Mouse (Mus musculus) adrenal gland, postnatal 4 days (tissue): Measurements from ENCODE around the gene Ddx41. TPM values are rescaled to one million over a fixed set of nuclear protein-coding genes. Genes with fewer than 3 reads are reported as not detected.
A peak's percentile ranks its signal among the peaks of the same experiment; 100 is the strongest.

Source experiments
- DNase-seq, 2 experiments: peaks; one replicate each; pipeline ENCODE4 v3.0.0; 2021 to 2022; ENCODE audit warnings: low spot score in 2 of 2, mixed read lengths in 2 of 2
- total RNA-seq, 2 experiments: library from RNA; stranded (reverse); gene quantifications; 2 replicates each; pipeline ENCODE4 v1.2.3; 2021

Gene Ddx41
- total RNA-seq, 2 experiments from 2014 or later = 54.0 to 57.4 TPM

- DNase-seq = no peak
Measured at GRCm38 (mm10) chr13:55510332-55510667, 26.2 kb downstream of the Ddx41 start.

- no peak for DNase-seq
Measured at GRCm38 (mm10) chr13:55508531-55508930, 27.9 kb downstream of the Ddx41 start.

- DNase-seq = no peak
Measured at GRCm38 (mm10) chr13:55507877-55508276, 28.6 kb downstream of the Ddx41 start.

GRCm38 (mm10) chr13:55506697-55507096 lies 29.8 kb downstream of the Ddx41 start:
- no peak for DNase-seq

- DNase-seq = no peak
Measured at GRCm38 (mm10) chr13:55505810-55506209, 30.6 kb downstream of the Ddx41 start.

GRCm38 (mm10) chr13:55504390-55504789 lies 32.1 kb downstream of the Ddx41 start:
- DNase-seq = no peak

GRCm38 (mm10) chr13:55502405-55502804 lies 34.1 kb downstream of the Ddx41 start:
- DNase-seq = no peak

- no peak for DNase-seq
Measured at GRCm38 (mm10) chr13:55500575-55500974, 35.9 kb downstream of the Ddx41 start.

- DNase-seq = no peak
Measured at GRCm38 (mm10) chr13:55498906-55499305, 37.6 kb downstream of the Ddx41 start.

- no peak for DNase-seq
Measured at GRCm38 (mm10) chr13:55496661-55497060, 39.8 kb downstream of the Ddx41 start.

- no peak for DNase-seq
Measured at GRCm38 (mm10) chr13:55495702-55496101, 40.8 kb downstream of the Ddx41 start.

- DNase-seq = no peak
Measured at GRCm38 (mm10) chr13:55494883-55495621, 41.4 kb downstream of the Ddx41 start.

GRCm38 (mm10) chr13:55494257-55494656 lies 42.2 kb downstream of the Ddx41 start:
- no peak for DNase-seq

- peak in 1 of 2 experiments; percentile 33 for DNase-seq
Measured at GRCm38 (mm10) chr13:55487578-55488498, 48.6 kb downstream of the Ddx41 start, which contains the start of gene Dbn1. Dbn1 (minus strand) TSS chr13:55488111.

- DNase-seq = no peak
Measured at GRCm38 (mm10) chr13:55486916-55487577, 49.4 kb downstream of the Ddx41 start.

GRCm38 (mm10) chr13:55486029-55486794 lies 50.2 kb downstream of the Ddx41 start:
- DNase-seq = no peak

GRCm38 (mm10) chr13:55484520-55485088 lies 51.9 kb downstream of the Ddx41 start:
- DNase-seq = no peak

- DNase-seq = no peak
Measured at GRCm38 (mm10) chr13:55483593-55483992, 52.9 kb downstream of the Ddx41 start.

GRCm38 (mm10) chr13:55483071-55483470 lies 53.4 kb downstream of the Ddx41 start:
- no peak for DNase-seq

GRCm38 (mm10) chr13:55482542-55482941 lies 53.9 kb downstream of the Ddx41 start:
- peak in 1 of 2 experiments; percentile 39 for DNase-seq
